Mouse (Mus musculus) layer of hippocampus, adult 9-11 months (tissue): ENCODE data around the gene Tmem40.

ENCODE experiments used
- DNase-seq: peaks from one replicate; pipeline ENCODE4 v3.0.0; 2022

Tmem40 gene

DNA sequence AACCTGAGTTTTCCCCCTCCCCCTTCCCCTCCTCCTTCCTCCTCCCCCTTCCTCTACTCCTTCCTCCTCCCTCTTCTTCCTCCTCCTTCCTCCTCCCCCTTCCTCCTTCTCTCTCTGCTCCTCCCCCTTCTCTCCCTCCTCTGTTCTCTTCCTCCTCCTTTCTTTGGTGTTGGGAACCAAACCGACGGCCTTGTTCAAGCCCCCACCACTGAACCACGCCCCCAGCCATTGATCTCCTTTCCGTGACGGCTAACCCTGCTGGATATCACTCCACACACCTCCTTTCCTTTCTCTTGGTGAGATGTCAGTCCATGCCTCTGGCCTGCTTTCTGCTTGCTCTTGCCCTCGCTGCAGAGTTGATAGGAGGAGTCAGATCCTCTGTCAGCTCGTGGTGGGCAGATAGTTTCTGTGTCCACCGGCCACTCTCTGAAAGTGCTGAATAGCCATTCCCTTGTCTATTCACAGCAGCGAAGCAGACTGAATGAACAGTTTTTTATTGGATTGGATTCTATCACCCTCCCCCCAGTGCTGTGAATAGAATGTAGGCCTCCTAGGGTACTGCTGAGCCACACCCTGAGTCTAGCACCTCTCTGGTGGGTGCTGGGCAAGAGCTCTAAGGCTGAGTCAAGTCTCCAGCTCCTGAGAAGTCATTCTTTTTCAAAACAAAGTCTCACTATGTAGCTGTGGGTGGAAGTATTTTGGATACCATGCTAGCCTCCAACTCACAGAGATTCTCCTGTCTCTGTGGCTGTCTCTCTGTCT, at the start of gene Tmem40:
Gene Tmem40, minus strand, starts transcription at position 416 of the 762 bp plus-strand sequence.
- DNase-seq = no peak

DNA sequence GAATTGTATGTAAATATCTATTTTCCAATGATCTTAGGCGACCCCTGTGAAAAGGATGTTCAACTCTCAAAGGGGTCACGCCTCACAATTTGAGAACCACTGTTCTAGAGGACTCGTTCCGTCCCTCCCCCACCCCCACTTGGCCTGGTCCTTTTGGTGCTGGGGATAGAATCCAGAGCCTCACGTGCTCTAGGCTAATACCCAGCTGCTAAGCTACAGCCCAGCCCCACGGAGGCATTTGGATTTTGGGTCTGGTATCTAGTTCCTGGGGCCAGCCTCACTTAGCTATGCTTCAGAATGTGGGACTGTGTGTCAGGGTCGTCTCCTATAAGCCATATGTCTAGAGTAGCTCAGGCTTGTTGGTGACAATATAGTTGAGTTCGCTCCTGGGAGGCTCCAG, 49.4 kb upstream of the Tmem40 start:
- DNase-seq = no peak

DNA sequence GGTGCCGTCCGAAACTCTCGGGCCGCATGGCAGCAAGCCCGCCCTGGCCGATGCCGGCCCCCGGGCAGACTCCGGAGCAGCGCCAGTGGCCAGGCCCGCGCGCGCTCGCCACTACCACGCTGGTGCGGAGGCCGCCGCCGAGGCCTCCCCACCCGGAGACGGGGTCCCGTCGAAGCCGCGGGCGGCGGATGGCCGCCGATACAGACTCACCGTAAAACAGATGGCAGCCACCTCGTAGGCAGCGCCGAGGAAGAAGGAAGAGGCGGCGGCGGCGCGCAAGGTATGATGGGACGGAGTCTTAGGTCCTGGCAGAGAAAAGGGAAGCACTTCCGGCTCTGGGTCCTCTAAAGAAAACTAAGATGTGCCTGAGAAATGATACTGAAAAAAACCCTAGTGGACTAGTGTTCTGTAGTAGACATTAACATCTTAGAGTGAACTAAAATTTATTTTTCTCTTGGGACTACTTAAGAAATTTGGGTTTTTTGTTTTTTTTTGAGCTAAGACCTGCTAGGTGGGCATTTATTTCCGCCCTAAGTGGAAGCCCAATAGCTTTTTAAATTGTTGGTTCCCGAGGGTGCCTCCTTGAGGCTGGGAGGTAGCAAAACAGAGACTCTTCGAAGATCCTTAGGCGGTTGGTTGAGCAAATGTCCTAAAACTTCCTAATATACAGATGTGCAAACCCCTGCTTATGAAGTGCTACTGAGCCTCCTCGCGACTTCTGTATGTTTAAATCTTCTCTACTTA, 46.5 kb upstream of the Tmem40 start, which contains the start of gene Rpl32:
Gene Rpl32, minus strand, starts transcription at position 260 of the 744 bp plus-strand sequence.
- DNase-seq = peak; percentile 86

GRCm38 (mm10) chr6:115808196-115808487, 45.9 kb upstream of the Tmem40 start:
- DNase-seq = no peak

GRCm38 (mm10) chr6:115807464-115808195, 45.4 kb upstream of the Tmem40 start:
- no peak for DNase-seq

DNA sequence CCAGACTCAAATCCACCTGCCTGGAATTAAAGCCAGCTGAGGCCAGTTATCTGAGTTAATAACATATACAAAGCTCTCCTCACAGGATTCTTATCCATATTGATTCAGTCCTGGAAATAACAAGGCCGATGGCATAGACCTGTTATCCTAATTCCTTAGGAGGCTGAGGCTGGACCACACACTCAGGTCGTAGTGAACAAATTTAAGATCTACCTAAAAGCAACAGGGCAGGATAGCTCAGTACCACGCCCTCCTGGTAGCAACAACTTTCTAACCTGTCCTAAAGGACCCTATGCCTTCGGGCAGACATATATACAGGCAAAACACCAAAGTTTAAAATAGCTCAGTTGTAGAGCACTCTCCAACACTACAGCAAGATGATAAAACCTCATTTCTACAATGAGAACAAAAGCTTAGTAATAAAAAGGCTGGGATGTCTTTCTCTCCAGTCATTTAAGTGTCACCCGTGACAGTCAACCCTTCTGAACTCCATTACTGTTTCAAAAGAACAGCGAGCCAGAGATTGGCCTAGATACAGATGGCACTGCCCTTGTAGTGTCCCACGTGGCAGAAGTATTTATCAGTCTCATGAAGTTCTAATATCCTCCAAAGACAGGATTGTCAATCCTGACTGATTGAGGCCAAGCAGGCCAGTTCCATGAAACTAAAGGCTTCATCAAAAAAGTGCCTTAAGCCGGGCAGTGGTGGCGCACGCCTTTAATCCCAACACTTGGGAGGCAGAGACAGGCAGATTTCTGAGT, 42.4 kb upstream of the Tmem40 start:
- no peak for DNase-seq

DNA sequence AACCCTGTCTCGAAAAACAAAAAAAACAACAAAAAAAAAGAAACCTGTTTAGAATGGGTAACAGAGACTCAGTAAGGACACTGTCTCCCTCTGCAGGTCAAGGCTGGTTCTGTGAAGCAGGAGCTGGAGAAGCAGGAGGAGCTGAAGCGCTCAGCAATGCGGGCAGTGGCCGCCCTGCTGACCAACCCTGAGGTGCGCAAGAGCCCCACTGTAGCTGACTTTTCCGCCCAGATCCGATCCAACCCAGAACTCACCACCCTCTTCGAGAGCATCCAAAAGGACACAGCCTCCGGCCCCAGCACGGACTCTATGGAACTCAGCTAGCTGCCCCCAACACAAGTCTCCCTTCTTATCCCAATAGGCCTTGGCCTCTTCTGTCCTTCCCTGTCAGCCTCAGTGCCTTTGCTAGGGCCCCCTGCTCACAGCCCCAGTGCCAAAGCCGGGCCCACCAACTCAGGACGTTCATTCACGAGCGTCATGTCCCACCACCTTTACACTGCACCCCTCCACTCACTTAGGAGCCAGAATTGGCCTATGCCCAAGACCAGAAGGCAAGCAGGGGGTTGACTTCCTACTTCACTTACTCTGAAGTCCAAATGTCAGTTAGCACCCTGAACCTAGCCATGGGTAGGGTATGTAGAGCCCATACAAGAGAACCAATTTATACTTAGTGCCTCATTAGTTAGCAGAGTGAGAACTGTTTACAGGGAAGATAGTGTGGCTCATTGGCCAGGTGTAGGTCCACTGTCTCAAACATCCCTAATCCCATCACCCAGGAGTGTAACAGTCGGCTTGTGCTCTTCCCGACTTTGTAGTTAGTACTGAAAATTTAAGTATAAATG, 41.6 kb upstream of the Tmem40 start:
- DNase-seq = peak; percentile 77

DNA sequence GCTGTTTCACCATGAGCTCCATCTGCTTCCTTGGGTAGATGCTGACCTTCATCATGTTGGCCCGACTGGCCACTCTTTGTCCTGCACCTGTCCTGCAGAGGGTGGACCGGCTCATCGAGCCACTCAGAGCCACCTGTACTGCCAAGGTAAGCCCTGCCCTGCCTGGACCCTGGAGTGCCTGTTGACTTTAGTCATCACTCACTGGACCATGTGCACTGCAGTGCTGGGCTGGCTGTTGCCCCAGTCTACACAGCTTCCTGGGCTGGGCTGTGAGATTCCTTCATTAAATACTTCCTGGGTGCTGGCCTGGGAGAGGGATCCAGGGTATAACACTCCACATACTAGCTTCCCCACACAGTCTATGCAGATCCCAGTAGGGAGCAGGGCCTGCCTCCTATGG, 39.6 kb upstream of the Tmem40 start:
- no peak for DNase-seq

GRCm38 (mm10) chr6:115792691-115793215, 30.5 kb upstream of the Tmem40 start:
- no peak for DNase-seq

DNA sequence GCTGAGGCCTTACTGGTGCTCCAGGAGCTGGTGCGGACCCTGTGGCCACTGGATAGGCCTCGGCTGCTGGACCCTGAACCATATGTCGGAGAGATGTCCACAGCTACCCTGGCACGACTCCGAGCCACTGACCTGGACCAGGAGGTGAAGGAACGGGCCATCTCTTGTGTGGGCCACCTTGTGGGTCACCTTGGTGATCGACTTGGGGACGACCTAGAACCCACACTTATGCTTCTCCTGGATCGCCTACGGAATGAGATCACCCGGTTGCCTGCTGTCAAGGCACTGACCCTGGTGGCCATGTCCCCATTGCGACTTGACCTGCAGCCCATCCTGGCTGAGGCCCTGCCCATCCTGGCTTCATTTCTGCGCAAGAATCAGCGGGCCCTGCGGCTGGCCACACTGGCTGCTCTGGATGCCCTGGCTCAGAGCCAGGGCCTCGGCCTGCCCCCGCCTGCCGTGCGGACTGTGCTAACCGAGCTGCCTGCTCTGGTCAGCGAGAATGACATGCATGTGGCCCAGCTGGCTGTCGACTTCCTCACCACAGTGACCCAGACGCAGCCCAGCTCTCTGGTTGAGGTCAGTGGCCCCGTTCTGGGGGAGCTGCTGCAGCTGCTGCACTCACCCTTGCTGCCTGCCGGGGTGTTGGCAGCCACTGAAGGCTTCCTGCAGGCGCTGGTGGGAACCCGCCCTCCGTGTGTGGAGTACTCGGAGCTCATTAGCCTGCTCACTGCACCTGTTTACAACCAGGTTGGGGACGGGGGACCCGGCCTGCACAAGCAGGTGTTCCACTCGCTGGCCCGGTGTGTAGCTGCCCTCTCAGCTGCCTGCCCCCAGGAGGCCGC, 29.9 kb upstream of the Tmem40 start:
- DNase-seq = no peak

GRCm38 (mm10) chr6:115791016-115791415, 28.8 kb upstream of the Tmem40 start:
- DNase-seq = no peak

GRCm38 (mm10) chr6:115782781-115783180, 20.6 kb upstream of the Tmem40 start:
- no peak for DNase-seq

GRCm38 (mm10) chr6:115776363-115776762, 14.2 kb upstream of the Tmem40 start:
- no peak for DNase-seq

- no peak for DNase-seq
These were observed 13.6 kb upstream of the Tmem40 start for GRCm38 (mm10) chr6:115775838-115776237.

DNA sequence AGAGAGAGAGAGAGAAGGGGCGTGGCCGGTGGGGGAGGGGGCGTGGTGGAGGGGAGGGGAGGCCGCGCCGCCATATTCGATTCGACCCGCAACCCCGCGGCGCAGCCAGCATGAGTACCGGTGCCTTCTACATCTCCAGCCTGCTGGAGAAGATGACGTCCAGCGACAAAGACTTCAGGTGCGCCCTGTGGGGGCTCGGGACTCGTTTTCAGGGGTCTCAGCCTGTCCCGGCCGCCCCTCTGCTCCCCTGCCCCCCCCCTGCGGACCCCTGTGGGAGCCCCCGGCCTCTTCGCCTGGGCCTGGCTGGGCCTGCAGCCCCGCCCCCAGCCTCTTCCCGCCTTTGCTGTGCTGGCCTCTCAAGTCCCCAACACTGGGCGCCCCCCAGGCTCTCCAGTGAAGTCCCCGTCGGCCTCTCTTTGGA, 12.3 kb upstream of the Tmem40 start, which contains the start of gene Cand2:
Gene Cand2, plus strand, starts transcription at position 38 of the 421 bp plus-strand sequence.
- DNase-seq = no peak

GRCm38 (mm10) chr6:115773966-115774413, 11.8 kb upstream of the Tmem40 start:
- no peak for DNase-seq

- DNase-seq = no peak
These were observed 10.4 kb upstream of the Tmem40 start for GRCm38 (mm10) chr6:115772604-115773003.

DNA sequence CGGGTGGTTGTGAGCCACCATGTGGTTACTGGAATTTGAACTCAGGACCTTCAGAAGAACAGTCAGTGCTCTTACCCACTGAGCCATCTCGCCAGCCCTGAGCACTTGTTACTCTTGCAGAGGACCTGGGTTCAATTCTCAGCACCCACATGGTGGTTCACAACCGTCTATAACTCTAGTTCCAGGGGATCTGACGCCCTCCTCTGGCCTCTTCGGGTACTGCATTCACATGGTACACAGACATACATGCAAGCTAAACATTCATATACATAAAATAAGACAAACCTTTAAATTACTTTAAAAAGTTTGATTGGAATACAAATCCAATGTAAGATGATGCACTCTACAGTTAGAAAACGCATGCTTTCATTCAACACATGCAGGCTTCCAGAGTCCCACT, 10.0 kb upstream of the Tmem40 start:
- DNase-seq = no peak

DNA sequence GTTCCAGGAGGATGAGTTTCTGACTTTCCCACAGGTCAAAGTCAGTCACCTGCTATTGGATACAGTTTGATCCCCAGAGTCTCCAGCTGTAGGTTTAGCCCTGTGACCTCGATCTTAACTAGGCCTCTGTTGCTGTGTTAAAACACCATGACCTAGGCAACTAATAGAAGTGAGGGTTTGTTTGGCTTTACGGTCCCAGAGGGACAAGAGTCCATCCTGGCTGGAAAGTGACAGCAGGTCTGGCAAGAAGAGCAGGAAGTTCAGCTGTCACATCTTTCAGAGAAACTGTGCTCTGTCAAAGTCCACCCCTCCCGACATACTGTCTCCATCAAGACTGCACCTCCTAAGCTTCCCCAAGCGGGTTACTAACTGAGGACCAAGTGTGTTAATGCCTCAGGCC, 8.6 kb upstream of the Tmem40 start:
- no peak for DNase-seq

GRCm38 (mm10) chr6:115770059-115770670, 8.0 kb upstream of the Tmem40 start:
- no peak for DNase-seq
